Mouse (Mus musculus) ES-E14 (cell line): ENCODE measurements around the gene Naga. TPM values are rescaled to one million over a fixed set of nuclear protein-coding genes. Genes with fewer than 3 reads are reported as not detected.

ENCODE experiments used
- DNase-seq: peaks from one replicate; pipeline ENCODE4 v3.0.0-alpha.2; 2013; ENCODE audit warnings: low read depth, low spot score
- H3K27ac ChIP-seq: 2 replicates; pipeline ENCODE4 v1.5.1; 2012; ENCODE audit warnings: low read depth, mild to moderate bottlenecking, low read length, moderate library complexity, mixed read lengths; ENCODE audit not compliant: poor library complexity, insufficient read depth, severe bottlenecking
- H3K36me3 ChIP-seq: 2 replicates; pipeline ENCODE4 v1.6.1; 2012; ENCODE audit warnings: mild to moderate bottlenecking, low read length, moderate library complexity, mixed read lengths; ENCODE audit not compliant: control insufficient read depth, poor library complexity, insufficient read depth, severe bottlenecking
- H3K4me1 ChIP-seq, 2 experiments: fragments of 150-350 bp in 1 of 2; sonication (generic) in 1 of 2; 2 replicates each; pipeline ENCODE4 v1.6.1; 2012; ENCODE audit warnings: low read length in 2 of 2, mild to moderate bottlenecking in 1 of 2, mixed read lengths in 1 of 2; ENCODE audit not compliant: control insufficient read depth in 2 of 2, insufficient read depth in 2 of 2, poor library complexity in 1 of 2
- H3K4me3 ChIP-seq, 2 experiments: fragments of 150-350 bp in 1 of 2; sonication (generic) in 1 of 2; 2 replicates each; pipeline ENCODE4 v1.5.1; 2012; ENCODE audit warnings: low read length in 2 of 2, low read depth in 1 of 2, mild to moderate bottlenecking in 1 of 2, mixed read lengths in 1 of 2; ENCODE audit not compliant: insufficient read depth in 1 of 2, poor library complexity in 1 of 2, severe bottlenecking in 1 of 2
- H3K9ac ChIP-seq: 2 replicates; pipeline ENCODE4 v1.6.1; 2012; ENCODE audit warnings: low read depth, mild to moderate bottlenecking, low read length, mixed read lengths; ENCODE audit not compliant: poor library complexity, insufficient read depth, severe bottlenecking
- H3K9me3 ChIP-seq: fragments of 150-350 bp; sonication (generic); 2 replicates; pipeline ENCODE4 v1.6.1; 2012; ENCODE audit warnings: low read depth, mild to moderate bottlenecking, low read length; ENCODE audit not compliant: control insufficient read depth, insufficient read depth
- CHD2 ChIP-seq: IDR thresholded peaks from 2 replicates; pipeline ENCODE4 v1.6.1; 2014; ENCODE audit warnings: mild to moderate bottlenecking, low read depth, low read length, inconsistent platforms
- HCFC1 ChIP-seq: IDR thresholded peaks from 2 replicates; pipeline ENCODE4 v1.6.1; 2012; ENCODE audit warnings: low read length, inconsistent platforms, borderline replicate concordance; ENCODE audit not compliant: insufficient read depth
- MAFK ChIP-seq: IDR thresholded peaks from 2 replicates; pipeline ENCODE4 v1.6.1; 2014; ENCODE audit warnings: mild to moderate bottlenecking, low read depth, low read length, inconsistent platforms; ENCODE audit not compliant: insufficient read depth
- ZC3H11A ChIP-seq: IDR thresholded peaks from 2 replicates; pipeline ENCODE4 v1.6.1; 2012; ENCODE audit warnings: low read depth, mild to moderate bottlenecking, inconsistent platforms, low read length, borderline replicate concordance
- ZNF384 ChIP-seq: IDR thresholded peaks from 2 replicates; pipeline ENCODE4 v1.6.1; 2012; ENCODE audit warnings: low read depth, low read length, inconsistent platforms
- in situ Hi-C, 2 experiments: fragments of 600-800 bp; cut with MboI; formaldehyde crosslinking; loops; one replicate each; pipeline ENCODE4 v1.15.1; 2025; ENCODE audit warnings: low sequenced_read_pairs in 2 of 2, inconsistent platforms in 1 of 2; ENCODE audit not compliant: unreplicated experiment in 2 of 2
- total RNA-seq: library from RNA; depleted of rRNA; stranded (reverse); fragments of 300-350 nt; gene quantifications from 2 replicates; pipeline ENCODE4 v1.2.3, GENCODE M21; 2012

Gene Naga
- total RNA-seq, 1 experiment = 17.6 TPM

DNA sequence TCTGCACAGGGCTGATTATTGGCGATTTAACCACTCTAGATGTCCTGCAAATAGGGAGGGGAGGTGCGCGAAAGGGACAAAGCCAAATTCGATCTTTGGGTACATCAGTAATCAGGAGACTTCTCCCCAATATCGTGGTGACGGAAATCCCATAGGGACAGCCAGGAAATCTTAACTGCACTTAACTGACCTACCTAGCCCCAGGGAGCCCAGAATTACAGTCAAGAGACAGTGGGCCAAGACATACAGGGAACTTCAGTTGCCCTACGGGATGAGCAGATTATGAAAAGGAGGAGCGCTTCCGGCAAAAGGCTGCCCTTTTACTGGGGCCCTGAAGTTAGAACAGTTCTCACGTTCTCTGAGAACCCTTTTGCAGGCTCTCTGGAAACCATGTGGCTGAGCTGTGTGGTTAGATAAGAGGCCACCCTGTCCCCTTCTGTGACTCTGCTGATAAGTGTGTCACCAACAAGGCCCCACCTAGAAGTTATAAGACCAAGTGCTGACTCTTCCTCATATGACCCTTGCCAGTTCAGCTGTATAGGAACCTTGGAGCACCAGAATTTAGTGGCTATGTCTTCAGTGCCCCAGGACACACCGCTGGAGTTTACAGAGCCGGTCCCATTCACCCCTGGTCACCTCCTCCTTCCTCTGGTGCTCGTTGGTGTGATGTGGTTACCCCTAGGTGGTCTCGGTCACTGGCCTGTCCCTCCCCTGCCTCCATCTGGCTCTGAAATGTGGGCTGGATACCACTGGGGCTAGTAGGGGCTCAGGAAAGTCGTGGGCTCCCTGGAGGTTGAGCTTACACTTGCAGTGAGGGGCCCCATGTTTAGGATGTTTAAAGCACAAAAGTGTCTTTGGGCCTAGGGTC, 3.2 kb upstream of the Naga start:
- in situ Hi-C loops = no loop called here
- Histone ChIP-seq H3K9me3 (no peaks in the 10 kb centered on the region), H3K27ac (no peak overlapping the region), H3K4me1 (peaks cover 9 to 15% of the 10 kb centered on the region in 2 experiments), H3K36me3 (no peaks in the 10 kb centered on the region), H3K9ac (no peak overlapping the region), H3K4me3 (peak overlapping the region; percentile 66 to 70; a peak in 3 of 4 replicates)
- DNase-seq = no peak
- TF ChIP-seq ZNF384 = no peak
- no peak for TF ChIP-seq MAFK
- no peak for TF ChIP-seq HCFC1
- no peak for TF ChIP-seq CHD2
- TF ChIP-seq ZC3H11A = no peak

- H3K27ac ChIP-seq = no peak overlapping the region
- peaks cover 12% of the 10 kb centered on the region in 2 experiments for H3K4me1 ChIP-seq
- in situ Hi-C loops = no loop called here
- H3K36me3 ChIP-seq = peaks cover under 1% of the 10 kb centered on the region; the same call in 1 of the 2 replicates
- peak overlapping the region; percentile 66 to 70 for H3K4me3 ChIP-seq
- H3K9me3 ChIP-seq = no peaks in the 10 kb centered on the region
- no peak for DNase-seq
- TF ChIP-seq MAFK (no peak), ZC3H11A (no peak), ZNF384 (no peak)
- H3K9ac ChIP-seq = peak overlapping the region; percentile 73
These were observed 2.3 kb upstream of the Naga start for GRCm38 (mm10) chr15:82341036-82341501.

GRCm38 (mm10) chr15:82340414-82341035, 1.8 kb upstream of the Naga start:
- DNase-seq = no peak

DNA sequence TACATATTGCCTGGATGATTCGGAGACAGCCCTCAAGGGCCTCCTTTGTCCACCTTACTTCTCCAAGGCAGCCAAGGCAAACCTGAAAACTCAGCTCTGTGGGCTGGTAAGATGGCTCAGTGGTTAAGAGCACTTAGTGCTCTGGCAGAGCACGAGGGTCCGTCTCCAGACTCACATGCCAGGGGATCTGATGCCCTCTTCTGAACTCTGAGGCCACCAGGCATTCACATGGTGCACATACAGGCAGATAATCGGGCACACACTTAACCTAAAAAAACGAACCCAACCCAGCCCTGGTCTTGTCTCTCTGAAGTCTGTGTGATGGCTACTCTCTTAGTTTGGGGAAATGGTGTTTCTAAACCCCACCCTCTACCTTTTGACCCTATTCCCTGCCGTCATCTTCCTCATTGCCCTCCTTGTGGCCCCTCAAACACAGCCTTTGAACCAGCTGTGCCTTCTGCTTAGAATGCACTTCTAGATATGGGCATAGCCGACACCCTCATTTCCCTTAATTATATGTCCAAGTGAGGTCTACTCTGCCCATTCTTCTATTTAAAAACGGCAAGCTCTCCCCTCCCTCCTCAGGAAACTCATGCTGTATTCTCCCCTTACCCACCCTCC, 1.0 kb upstream of the Naga start:
- Histone ChIP-seq H3K9me3 (no peaks in the 10 kb centered on the region), H3K9ac (no peak overlapping the region), H3K4me3 (no peak overlapping the region), H3K36me3 (peaks cover 13% of the 10 kb centered on the region; the same call in 1 of the 2 replicates), H3K4me1 (peaks cover 12% of the 10 kb centered on the region in 2 experiments; a peak in 3 of 4 replicates), H3K27ac (no peak overlapping the region)
- DNase-seq = no peak
- in situ Hi-C loops = no loop called here
- no peak for TF ChIP-seq MAFK
- TF ChIP-seq HCFC1 = no peak
- no peak for TF ChIP-seq CHD2
- no peak for TF ChIP-seq ZNF384
- TF ChIP-seq ZC3H11A = no peak

More at GRCm38 (mm10) chr15:82340414-82341035, 1.8 kb upstream of the Naga start:
- no peaks in the 10 kb centered on the region for H3K9me3 ChIP-seq
- peaks cover 12% of the 10 kb centered on the region in 2 experiments for H3K4me1 ChIP-seq
- in situ Hi-C loops = no loop called here
- TF ChIP-seq HCFC1 = no peak
- TF ChIP-seq ZNF384 = no peak
- H3K4me3 ChIP-seq = peak overlapping the region; percentile 66 to 70
- peak overlapping the region; percentile 73 for H3K9ac ChIP-seq
- peaks cover 5% of the 10 kb centered on the region; the same call in 1 of the 2 replicates for H3K36me3 ChIP-seq
- H3K27ac ChIP-seq = no peak overlapping the region
